Mouse (Mus musculus): ENCODE measurements at regions not wholly inside any gene's neighbourhood (a gene's known extent, or its start where the extent isn't known, plus 50 kb on each side); places are given as distances from the start of the nearest gene placed in this dataset.

DNA sequence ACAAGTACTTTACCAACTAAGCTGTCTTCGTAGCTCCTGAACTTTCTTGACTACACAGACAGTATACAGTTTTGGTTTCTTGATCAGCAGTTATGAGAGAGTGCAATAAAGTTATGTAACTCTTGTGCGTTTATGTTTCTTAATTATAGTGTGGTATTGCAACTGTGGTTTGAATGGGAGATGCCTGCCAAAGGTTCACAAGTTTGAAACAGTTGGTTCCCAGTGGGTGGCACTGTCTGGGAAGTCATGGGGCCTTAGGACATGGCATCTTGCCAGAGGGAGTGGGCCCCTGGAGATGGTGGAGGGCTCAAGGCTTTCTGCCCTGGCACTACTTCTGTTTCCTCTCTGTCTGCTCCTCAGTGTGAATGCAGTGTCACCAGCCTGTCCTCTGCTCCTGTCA, 71.7 kb downstream of the Evx1 start:
- TF ChIP-seq POLR2A (IDR thresholded peaks at IDR 0.05; ENCODE audit: control insufficient read depth, low read depth, low read length) (no peak), CTCF (IDR thresholded peaks at IDR 0.05; ENCODE audit: control insufficient read depth, insufficient read depth, insufficient replicate concordance, low read depth, low read length) (no peak)
